Mouse (Mus musculus): ENCODE data around the gene Ddb2.

DNA sequence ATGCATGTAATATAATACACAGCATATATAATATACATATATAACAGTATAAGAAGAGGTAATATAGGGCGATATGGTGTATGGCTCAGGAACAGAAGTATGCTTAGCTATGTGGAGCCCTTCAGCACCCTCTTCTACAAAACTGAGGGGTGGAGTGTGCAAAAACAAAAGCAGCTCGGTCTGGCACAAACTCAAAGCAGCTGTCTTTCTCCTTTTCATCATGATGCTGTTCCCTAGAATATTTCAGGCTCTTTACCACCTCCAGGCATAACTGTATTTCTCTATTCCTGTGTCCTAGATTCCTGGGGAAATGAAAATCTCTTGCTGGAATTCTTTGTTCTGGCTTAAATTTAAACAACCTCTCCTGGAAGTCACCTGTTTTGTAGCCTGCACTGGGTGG, 7.0 kb downstream of the Ddb2 start:
- TF ChIP-seq POLR2A (IDR thresholded peaks at IDR 0.05; ENCODE audit: insufficient read length, low read depth) (no peak), CEBPB (IDR thresholded peaks at IDR 0.05; ENCODE audit: insufficient read depth, poor library complexity, severe bottlenecking) (no peak), TCF12 (IDR thresholded peaks at IDR 0.05; ENCODE audit: insufficient read depth, poor library complexity, severe bottlenecking) (no peak), TCF3 (IDR thresholded peaks at IDR 0.05; ENCODE audit: insufficient read length, low read depth) (no peak), USF1 (IDR thresholded peaks at IDR 0.05; ENCODE audit: low read depth) (no peak), MAX (IDR thresholded peaks at IDR 0.05; ENCODE audit: low read depth) (no peak), POLR2AphosphoS2 (IDR thresholded peaks at IDR 0.05; ENCODE audit: insufficient read length, low read depth) (no peak), SRF (IDR thresholded peaks at IDR 0.05; ENCODE audit: control insufficient read depth, insufficient read length, low read depth) (no peak), MYOD1 (IDR thresholded peaks at IDR 0.05; ENCODE audit: control insufficient read depth in 1 of 3, insufficient read length in 2 of 3, low read depth in 2 of 3) (no peak), E2F4 (IDR thresholded peaks at IDR 0.05; ENCODE audit: insufficient read depth) (no peak), MYOG (IDR thresholded peaks at IDR 0.05; ENCODE audit: control insufficient read depth in 1 of 3, insufficient read depth in 1 of 3, insufficient read length in 2 of 3, low read depth in 2 of 3) (no peak), REST (IDR thresholded peaks at IDR 0.05; ENCODE audit: insufficient read depth, insufficient read length) (no peak)
